Mouse (Mus musculus) adrenal gland, postnatal 25 days (tissue): ENCODE results near the gene Trap1a. TPM values are rescaled to one million over a fixed set of nuclear protein-coding genes. Genes with fewer than 3 reads are reported as not detected.
"Not testable (repeated sequence)": the region's sequence is repeated elsewhere in the genome, so short reads cannot be mapped to it uniquely, and the experiment has no call there.

ENCODE experiments used
- DNase-seq: peaks from one replicate; pipeline ENCODE4 v3.0.0; 2021; ENCODE audit warnings: mixed read lengths
- long read RNA-seq: library from polyadenylated mRNA; stranded (forward); transcript quantifications from one replicate; pipeline ENCODE4 v2.0.0, GENCODE M21; 2021
- total RNA-seq: library from RNA; stranded (reverse); gene quantifications from 2 replicates; pipeline ENCODE4 v1.2.3, GENCODE M21; 2021

Trap1a gene
- not detected in 2 replicates for total RNA-seq
- long read RNA-seq: 0 reads

GRCm38 (mm10) chrX:139333263-139333994 lies at the start of gene Trap1a:
TSS of gene Trap1a (plus strand) at chrX:139333683.
- DNase-seq: no peak

GRCm38 (mm10) chrX:139293114-139293513 lies 40.4 kb upstream of the Trap1a start:
- no peak for DNase-seq

- no peak for DNase-seq
Measured at GRCm38 (mm10) chrX:139295325-139295724, 38.2 kb upstream of the Trap1a start.

- not testable (repeated sequence) for DNase-seq
Measured at GRCm38 (mm10) chrX:139317356-139317755, 16.1 kb upstream of the Trap1a start.

- no peak for DNase-seq
Measured at GRCm38 (mm10) chrX:139332583-139332982, 900 bp upstream of the Trap1a start.

GRCm38 (mm10) chrX:139334504-139335418 lies 1.3 kb downstream of the Trap1a start:
- DNase-seq: no peak

GRCm38 (mm10) chrX:139335419-139336074 lies 2.1 kb downstream of the Trap1a start:
- no peak for DNase-seq

- DNase-seq: no peak
Measured at GRCm38 (mm10) chrX:139339553-139339952, 6.1 kb downstream of the Trap1a start.

- no peak for DNase-seq
Measured at GRCm38 (mm10) chrX:139341185-139341584, 7.7 kb downstream of the Trap1a start.

- DNase-seq: no peak
Measured at GRCm38 (mm10) chrX:139352192-139352772, 18.8 kb downstream of the Trap1a start.

- DNase-seq: no peak
Measured at GRCm38 (mm10) chrX:139357639-139358260, 24.3 kb downstream of the Trap1a start.

- no peak for DNase-seq
Measured at GRCm38 (mm10) chrX:139358361-139358760, 24.9 kb downstream of the Trap1a start.

- DNase-seq: no peak
Measured at GRCm38 (mm10) chrX:139366837-139367528, 33.5 kb downstream of the Trap1a start.

- no peak for DNase-seq
Measured at GRCm38 (mm10) chrX:139367529-139367908, 34.0 kb downstream of the Trap1a start.

- no peak for DNase-seq
Measured at GRCm38 (mm10) chrX:139369122-139369521, 35.6 kb downstream of the Trap1a start.

GRCm38 (mm10) chrX:139372665-139373064 lies 39.2 kb downstream of the Trap1a start:
- DNase-seq: no peak

Other genes with a start within 250 kb of the Trap1a start
- not detected in 2 replicates for gene Serpina7, start 248.4 kb upstream of the Trap1a start, total RNA-seq
- gene 4930513O06Rik, start 247.4 kb upstream of the Trap1a start, total RNA-seq: not detected in 2 replicates
- gene 4933428M09Rik, start 154.5 kb upstream of the Trap1a start, total RNA-seq: not detected in 2 replicates
- 3.1 and 4.5 TPM in 2 replicates for gene Mum1l1, start 123.6 kb upstream of the Trap1a start, total RNA-seq
- 0.57 and 0.73 TPM in 2 replicates for gene D330045A20Rik, start 146.7 kb downstream of the Trap1a start, total RNA-seq
- 44.1 and 48.8 TPM in 2 replicates for gene Rnf128, start 229.6 kb downstream of the Trap1a start, total RNA-seq